8 mouse cellular contexts compared by ENCODE assay signal in genomic region chr5:136116784-136117112, GRCm38 (mm10). TPM values are rescaled to one million over a fixed set of nuclear protein-coding genes. Genes with fewer than 3 reads are reported as not detected.
A peak's percentile ranks its signal among the peaks of the same experiment; 100 is the strongest.
DNase-seq lines count a peak whose midpoint lies in the region; ATAC-seq and TF ChIP-seq lines count a peak whose summit lies in the region.

No protein-coding gene starts in this region.

- TF ChIP-seq EP300 in lung, postnatal 0 days (IDR thresholded peaks at IDR 0.05) = no peak

- H3K9ac ChIP-seq in lung, postnatal 0 days (replicated peaks; ENCODE audit: low read depth) = peak overlapping the region; percentile 87
- H3K9ac ChIP-seq in limb, embryonic 15.5 days = peak overlapping the region; percentile 95
- peak overlapping the region; percentile 89 for H3K9ac ChIP-seq in stomach, embryonic 14.5 days (replicated peaks; ENCODE audit: low read depth, low read length)

- under 1% methylated on average over 18 of the region's 22 CpGs for WGBS in lung, postnatal 0 days
- WGBS in limb, embryonic 15.5 days = under 1% methylated on average over 22 of the region's 22 CpGs
- WGBS in stomach, embryonic 14.5 days = under 1% methylated on average over 22 of the region's 22 CpGs

- no peak for TF ChIP-seq CTCF in lung, postnatal 0 days (IDR thresholded peaks at IDR 0.05)

- peaks cover 8% of the 10 kb centered on the region for H3K4me1 ChIP-seq in lung, postnatal 0 days (ENCODE audit: insufficient read depth, low read depth, low read length)
- H3K4me1 ChIP-seq in limb, embryonic 15.5 days = peaks cover 22% of the 10 kb centered on the region
- peaks cover 15% of the 10 kb centered on the region for H3K4me1 ChIP-seq in stomach, embryonic 14.5 days (ENCODE audit: control insufficient read depth, insufficient read depth, low read length)

- H3K27ac ChIP-seq in lung, postnatal 0 days (ENCODE audit: low read length) = peak overlapping the region; percentile 52
- peak overlapping the region; percentile 73 for H3K27ac ChIP-seq in limb, embryonic 15.5 days
- peak overlapping the region; percentile 61; the same call in 1 of the 2 replicates for H3K27ac ChIP-seq in stomach, embryonic 14.5 days (ENCODE audit: low read length)

- H3K9me3 ChIP-seq in lung, postnatal 0 days (ENCODE audit: low read length) = no peaks in the 10 kb centered on the region
- no peaks in the 10 kb centered on the region for H3K9me3 ChIP-seq in limb, embryonic 15.5 days
- H3K9me3 ChIP-seq in stomach, embryonic 14.5 days (ENCODE audit: control insufficient read depth, low read depth, low read length) = no peaks in the 10 kb centered on the region

- intact Hi-C loops in left cerebral cortex, postnatal 14 days (cut with DNase I) = loop anchor here (1.0 kb wide), 1 partner anchor 20 kb away; the partner anchor contains the start of genes Alkbh4 and Lrwd1

- H3K4me2 ChIP-seq in lung, postnatal 0 days (replicated peaks; ENCODE audit: low read depth, low read length) = peak overlapping the region; percentile 80
- peak overlapping the region; percentile 86 for H3K4me2 ChIP-seq in limb, embryonic 15.5 days
- H3K4me2 ChIP-seq in stomach, embryonic 14.5 days (replicated peaks; ENCODE audit: low read depth, low read length) = peak overlapping the region; percentile 91

- no peaks in the 10 kb centered on the region for H3K27me3 ChIP-seq in lung, postnatal 0 days (replicated peaks; ENCODE audit: insufficient read depth, low read length)
- no peaks in the 10 kb centered on the region for H3K27me3 ChIP-seq in limb, embryonic 15.5 days
- H3K27me3 ChIP-seq in stomach, embryonic 14.5 days (ENCODE audit: control insufficient read depth, insufficient read depth, low read length) = no peaks in the 10 kb centered on the region

- no peak for DNase-seq in lung, postnatal 0 days (ENCODE audit: low spot score)
- DNase-seq in lung, postnatal 4 days = no peak
- DNase-seq in left cerebral cortex, postnatal 14 days (ENCODE audit: low spot score in 2 of 2) = no peak
- no peak for DNase-seq in MN1 (ENCODE audit: low spot score)
- no peak for DNase-seq in urinary bladder, postnatal 4 days (ENCODE audit: low spot score in 2 of 2)

- peak overlapping the region; percentile 92 for H3K4me3 ChIP-seq in lung, postnatal 0 days (ENCODE audit: low read depth, low read length)
- peak overlapping the region; percentile 96 for H3K4me3 ChIP-seq in limb, embryonic 15.5 days
- H3K4me3 ChIP-seq in stomach, embryonic 14.5 days (ENCODE audit: low read depth, low read length) = peak overlapping the region; percentile 94

- 0 out of 2 replicates have a peak, but pooled peaks cover 8% of the 10 kb centered on the region for H3K36me3 ChIP-seq in lung, postnatal 0 days (ENCODE audit: insufficient read depth, low read length)
- H3K36me3 ChIP-seq in limb, embryonic 15.5 days = peaks cover 20% of the 10 kb centered on the region
- peaks cover 18% of the 10 kb centered on the region for H3K36me3 ChIP-seq in stomach, embryonic 14.5 days (ENCODE audit: control insufficient read depth, insufficient read depth, low read length)

- ATAC-seq in lung, postnatal 0 days = peak; percentile 64
- ATAC-seq in erythroid progenitor cell, adult 5-6 weeks (replicated peaks; ENCODE audit: low FRiP score, poor library complexity, severe bottlenecking) = peak; percentile 71
- peak; percentile 26; the same call in 1 of the 2 replicates for ATAC-seq in limb, embryonic 15.5 days (ENCODE audit: insufficient number of reproducible peaks, low FRiP score, low TSS enrichment, low read depth)
- peak; percentile 35; the same call in 1 of the 2 replicates for ATAC-seq in stomach, embryonic 14.5 days (ENCODE audit: insufficient number of reproducible peaks, insufficient read depth, low FRiP score, low read depth)

RNA-seq across cellular contexts. Expression of gene Polr2j, which starts 0.3 kb away (rescaled TPM):
- polyA plus RNA-seq in lung, postnatal 0 days (2015; fragmentation: Nextera tagmentation; extraction: Ambion mirVana) = 175 and 184 TPM in 2 replicates
- 34.4 and 43.2 TPM in 2 replicates for total RNA-seq in erythroid progenitor cell, adult 5-6 weeks (2015; ENCODE audit: low replicate concordance)
- total RNA-seq in erythroid progenitor cell, adult 5-6 weeks (2017; ENCODE audit: low replicate concordance) = 32.5 and 45.4 TPM in 2 replicates
- 195 and 204 TPM in 2 replicates for polyA plus RNA-seq in limb, embryonic 15.5 days (2015; fragmentation: Nextera tagmentation; extraction: Ambion mirVana)
- polyA plus RNA-seq in stomach, embryonic 14.5 days (2014; fragmentation: Nextera tagmentation; extraction: Ambion mirVana) = 239 and 243 TPM in 2 replicates
- 10 to 100 TPM; 86.2 to 86.3 TPM for total RNA-seq in left cerebral cortex, postnatal 14 days (2021)

RNA-seq across cellular contexts. Expression of gene Lrwd1, which starts 19.1 kb away (rescaled TPM):
- polyA plus RNA-seq in lung, postnatal 0 days (2015; fragmentation: Nextera tagmentation; extraction: Ambion mirVana) = 18.5 and 20.8 TPM in 2 replicates
- total RNA-seq in erythroid progenitor cell, adult 5-6 weeks (2015; ENCODE audit: low replicate concordance) = 24.1 and 31.9 TPM in 2 replicates
- total RNA-seq in erythroid progenitor cell, adult 5-6 weeks (2017; ENCODE audit: low replicate concordance) = 42.2 and 51.7 TPM in 2 replicates
- 31.5 and 32.3 TPM in 2 replicates for polyA plus RNA-seq in limb, embryonic 15.5 days (2015; fragmentation: Nextera tagmentation; extraction: Ambion mirVana)
- 28.7 and 28.8 TPM in 2 replicates for polyA plus RNA-seq in stomach, embryonic 14.5 days (2014; fragmentation: Nextera tagmentation; extraction: Ambion mirVana)
- total RNA-seq in left cerebral cortex, postnatal 14 days (2021) = 10 to 100 TPM; 12.4 to 14.1 TPM

RNA-seq across cellular contexts. Expression of gene Alkbh4, which starts 19.2 kb away (rescaled TPM):
- 13.5 and 13.9 TPM in 2 replicates for polyA plus RNA-seq in lung, postnatal 0 days (2015; fragmentation: Nextera tagmentation; extraction: Ambion mirVana)
- total RNA-seq in erythroid progenitor cell, adult 5-6 weeks (2015; ENCODE audit: low replicate concordance) = 18.0 and 22.6 TPM in 2 replicates
- total RNA-seq in erythroid progenitor cell, adult 5-6 weeks (2017; ENCODE audit: low replicate concordance) = 10.3 and 13.4 TPM in 2 replicates
- 19.8 and 20.7 TPM in 2 replicates for polyA plus RNA-seq in limb, embryonic 15.5 days (2015; fragmentation: Nextera tagmentation; extraction: Ambion mirVana)
- 16.2 and 18.1 TPM in 2 replicates for polyA plus RNA-seq in stomach, embryonic 14.5 days (2014; fragmentation: Nextera tagmentation; extraction: Ambion mirVana)
- 1 to 10 TPM; 8.2 to 8.9 TPM for total RNA-seq in left cerebral cortex, postnatal 14 days (2021)

RNA-seq across cellular contexts. Expression of gene Rasa4, which starts 33.0 kb away (rescaled TPM):
- polyA plus RNA-seq in lung, postnatal 0 days (2015; fragmentation: Nextera tagmentation; extraction: Ambion mirVana) = 2.0 and 2.8 TPM in 2 replicates
- total RNA-seq in erythroid progenitor cell, adult 5-6 weeks (2015; ENCODE audit: low replicate concordance) = 2.5 and 10.5 TPM in 2 replicates
- 0.83 and 2.8 TPM in 2 replicates for total RNA-seq in erythroid progenitor cell, adult 5-6 weeks (2017; ENCODE audit: low replicate concordance)
- polyA plus RNA-seq in limb, embryonic 15.5 days (2015; fragmentation: Nextera tagmentation; extraction: Ambion mirVana) = 12.1 and 13.6 TPM in 2 replicates
- polyA plus RNA-seq in stomach, embryonic 14.5 days (2014; fragmentation: Nextera tagmentation; extraction: Ambion mirVana) = 10.2 and 11.0 TPM in 2 replicates
- 1 to 10 TPM; 3.2 to 6.7 TPM for total RNA-seq in left cerebral cortex, postnatal 14 days (2021)

RNA-seq across cellular contexts. Expression of gene Orai2, which starts 53.8 kb away (rescaled TPM):
- polyA plus RNA-seq in lung, postnatal 0 days (2015; fragmentation: Nextera tagmentation; extraction: Ambion mirVana) = 11.2 and 14.0 TPM in 2 replicates
- total RNA-seq in erythroid progenitor cell, adult 5-6 weeks (2015; ENCODE audit: low replicate concordance) = 7.5 and 7.6 TPM in 2 replicates
- 2.9 and 5.8 TPM in 2 replicates for total RNA-seq in erythroid progenitor cell, adult 5-6 weeks (2017; ENCODE audit: low replicate concordance)
- 8.3 and 10.3 TPM in 2 replicates for polyA plus RNA-seq in limb, embryonic 15.5 days (2015; fragmentation: Nextera tagmentation; extraction: Ambion mirVana)
- polyA plus RNA-seq in stomach, embryonic 14.5 days (2014; fragmentation: Nextera tagmentation; extraction: Ambion mirVana) = 7.0 and 7.8 TPM in 2 replicates
- 10 to 100 TPM; 54.3 to 56.1 TPM for total RNA-seq in left cerebral cortex, postnatal 14 days (2021)
